Mouse (Mus musculus): Measurements from ENCODE around the gene Sypl2.

DNA sequence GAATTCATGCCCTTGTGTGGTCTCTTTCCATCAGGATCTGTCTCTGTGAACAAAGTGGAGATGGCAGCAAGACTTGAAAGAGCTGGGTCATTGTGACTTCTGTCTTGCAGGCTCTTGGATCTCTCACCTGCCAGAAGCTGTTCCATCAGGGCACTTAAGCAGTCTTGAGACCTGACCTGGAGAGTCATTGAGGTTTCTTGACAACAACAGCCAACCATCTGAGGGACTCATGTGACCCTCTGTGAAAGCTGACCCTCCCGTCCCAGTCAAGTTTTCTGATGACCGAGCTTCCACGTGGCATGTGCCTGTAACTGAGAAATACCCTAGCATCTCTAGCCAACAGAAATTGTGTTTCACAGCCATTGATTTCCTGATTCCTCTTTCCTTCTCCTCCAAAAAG, 41.7 kb downstream of the Sypl2 start:
- TF ChIP-seq CTCF (IDR thresholded peaks at IDR 0.05; ENCODE audit: control insufficient read depth, insufficient read depth, low read length), result no peak
- no peak for TF ChIP-seq POLR2A (IDR thresholded peaks at IDR 0.05; ENCODE audit: borderline replicate concordance, control insufficient read depth, low read depth, low read length)

Measured in bone marrow, adult 2 months (tissue).